Mouse (Mus musculus): ENCODE results near the gene 6430531B16Rik. TPM values are rescaled to one million over a fixed set of nuclear protein-coding genes. Genes with fewer than 3 reads are reported as not detected.

6430531B16Rik gene
- polyA plus RNA-seq, 1 experiment from 2014 or later: 1.1 TPM

DNA sequence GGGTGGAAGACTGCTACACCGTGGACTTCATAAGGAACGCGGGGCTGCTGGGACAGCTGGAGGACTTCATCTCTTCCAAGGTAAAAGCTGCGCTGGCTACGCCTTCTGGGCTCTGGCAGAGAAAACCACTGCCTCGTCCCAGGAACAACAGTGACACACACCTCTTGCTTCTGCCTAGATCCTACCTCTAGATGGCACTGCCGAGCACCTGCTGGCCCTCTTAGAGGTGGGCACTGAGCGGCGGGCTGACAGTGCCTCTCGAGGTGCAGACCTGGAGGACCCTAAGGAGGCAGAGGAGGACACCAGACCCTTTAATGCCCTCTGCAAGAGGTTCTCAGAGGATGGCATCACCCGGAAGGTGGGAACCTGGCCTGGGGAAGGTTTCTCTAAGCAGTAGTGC, 47.8 kb downstream of the 6430531B16Rik start:
- no peak for ATAC-seq (ENCODE audit: insufficient number of reproducible peaks, insufficient read depth, low FRiP score, low TSS enrichment, low read depth)
- H3K9ac ChIP-seq: no peak overlapping the region
- H3K4me1 ChIP-seq: no peaks in the 10 kb centered on the region
- H3K9me3 ChIP-seq: no peaks in the 10 kb centered on the region
- no peak overlapping the region for H3K4me2 ChIP-seq
- H3K27ac ChIP-seq: no peak overlapping the region
- WGBS: 13% methylated on average over 11 of the region's 11 CpGs
- no peak overlapping the region for H3K4me3 ChIP-seq
- H3K36me3 ChIP-seq: no peaks in the 10 kb centered on the region
- H3K27me3 ChIP-seq: peaks cover 5% of the 10 kb centered on the region; the same call in 1 of the 2 replicates

MicroRNAs within 50 kb of the gene (microRNA counts, 519-probe panel; counts per million panel counts)
- microRNA mmu-miR-202-3p (1,425 counts per million, percentile 46 among the panel's probes with 10 or more counts), microRNA mmu-miR-202-5p (3,136 counts per million, percentile 72 among the panel's probes with 10 or more counts)

Small RNA genes within 50 kb of the gene (microRNA-seq; reads per million reads assigned to microRNA genes)
- not detected for gene Mir202
- gene Mir7062: not detected
- not detected for gene mmu-mir-7686

Other genes with a start within 250 kb of the 6430531B16Rik start
- 1.4 and 2.7 TPM in 2 replicates for gene Adgra1, start 144.6 kb downstream of the 6430531B16Rik start, polyA plus RNA-seq (2015; fragmentation: Nextera tagmentation; extraction: Ambion mirVana)
- 0.11 and 0.15 TPM in 2 replicates for gene Kndc1, start 84.1 kb downstream of the 6430531B16Rik start, polyA plus RNA-seq (2015; fragmentation: Nextera tagmentation; extraction: Ambion mirVana)
- gene Utf1, start 35.0 kb downstream of the 6430531B16Rik start, polyA plus RNA-seq (2015; fragmentation: Nextera tagmentation; extraction: Ambion mirVana): 0.28 and 0.36 TPM in 2 replicates
- gene Adam8, start 13.8 kb upstream of the 6430531B16Rik start, polyA plus RNA-seq (2015; fragmentation: Nextera tagmentation; extraction: Ambion mirVana): 2.4 and 3.3 TPM in 2 replicates
- 41.0 and 42.4 TPM in 2 replicates for gene Zfp511, start 57.6 kb upstream of the 6430531B16Rik start, polyA plus RNA-seq (2015; fragmentation: Nextera tagmentation; extraction: Ambion mirVana)
- 66.3 and 70.1 TPM in 2 replicates for gene Tubgcp2, start 57.9 kb upstream of the 6430531B16Rik start, polyA plus RNA-seq (2015; fragmentation: Nextera tagmentation; extraction: Ambion mirVana)
- 0.20 TPM in 1 of 2 replicates, not detected in the other for gene Msx3, start 70.3 kb upstream of the 6430531B16Rik start, polyA plus RNA-seq (2015; fragmentation: Nextera tagmentation; extraction: Ambion mirVana)
- gene Caly, start 103.8 kb upstream of the 6430531B16Rik start, polyA plus RNA-seq (2015; fragmentation: Nextera tagmentation; extraction: Ambion mirVana): 3.1 and 4.0 TPM in 2 replicates
- gene Prap1, start 114.6 kb upstream of the 6430531B16Rik start, polyA plus RNA-seq (2015; fragmentation: Nextera tagmentation; extraction: Ambion mirVana): 2.2 TPM in 1 of 2 replicates, not detected in the other
- gene Fuom, start 123.7 kb upstream of the 6430531B16Rik start, polyA plus RNA-seq (2015; fragmentation: Nextera tagmentation; extraction: Ambion mirVana): 26.0 and 26.9 TPM in 2 replicates
- 18.1 and 19.2 TPM in 2 replicates for gene Paox, start 137.0 kb upstream of the 6430531B16Rik start, polyA plus RNA-seq (2015; fragmentation: Nextera tagmentation; extraction: Ambion mirVana)
- gene Echs1, start 137.7 kb upstream of the 6430531B16Rik start, polyA plus RNA-seq (2015; fragmentation: Nextera tagmentation; extraction: Ambion mirVana): 170 and 172 TPM in 2 replicates
- 21.1 and 24.2 TPM in 2 replicates for gene Mtg1, start 158.8 kb upstream of the 6430531B16Rik start, polyA plus RNA-seq (2015; fragmentation: Nextera tagmentation; extraction: Ambion mirVana)
- 0.72 TPM in 2 replicates for gene Sprn, start 176.1 kb upstream of the 6430531B16Rik start, polyA plus RNA-seq (2015; fragmentation: Nextera tagmentation; extraction: Ambion mirVana)
- not detected in 2 replicates for gene Olfr522, start 186.0 kb upstream of the 6430531B16Rik start, polyA plus RNA-seq (2015; fragmentation: Nextera tagmentation; extraction: Ambion mirVana)
- gene Olfr523, start 194.5 kb upstream of the 6430531B16Rik start, polyA plus RNA-seq (2015; fragmentation: Nextera tagmentation; extraction: Ambion mirVana): 0.07 TPM in 1 of 2 replicates, not detected in the other
- gene Olfr524, start 227.2 kb upstream of the 6430531B16Rik start, polyA plus RNA-seq (2015; fragmentation: Nextera tagmentation; extraction: Ambion mirVana): not detected in 2 replicates
- not detected in 2 replicates for gene Cd163l1, start 239.5 kb upstream of the 6430531B16Rik start, polyA plus RNA-seq (2015; fragmentation: Nextera tagmentation; extraction: Ambion mirVana)

Measured in embryonic facial prominence, embryonic 13.5 days (tissue).